Mouse (Mus musculus) fat pad, adult 2 months (tissue): ENCODE data around the gene Arhgef25.
"Not testable (repeated sequence)": the region's sequence is repeated elsewhere in the genome, so short reads cannot be mapped to it uniquely, and the experiment has no call there.

Experiments
- DNase-seq: peaks from one replicate; pipeline ENCODE4 v3.0.0-alpha.2; 2011; ENCODE audit warnings: low read depth, low spot score; ENCODE audit errors: extremely low read depth

Gene Arhgef25

GRCm38 (mm10) chr10:127143228-127143627 lies 46.7 kb downstream of the Arhgef25 start:
- DNase-seq, result no peak

- no peak for DNase-seq
Observed at GRCm38 (mm10) chr10:127141500-127141899, 48.4 kb downstream of the Arhgef25 start.

GRCm38 (mm10) chr10:127140971-127141370 lies 48.9 kb downstream of the Arhgef25 start:
- DNase-seq, result no peak

- no peak for DNase-seq
Observed at GRCm38 (mm10) chr10:127138328-127139141, 51.3 kb downstream of the Arhgef25 start.

GRCm38 (mm10) chr10:127137896-127138295 lies 52.0 kb downstream of the Arhgef25 start:
- DNase-seq, result no peak

GRCm38 (mm10) chr10:127136510-127136909 lies 53.4 kb downstream of the Arhgef25 start:
- DNase-seq, result no peak

GRCm38 (mm10) chr10:127135118-127135836 lies 54.6 kb downstream of the Arhgef25 start:
- no peak for DNase-seq

- not testable (repeated sequence) for DNase-seq
Observed at GRCm38 (mm10) chr10:127134394-127135035, 55.4 kb downstream of the Arhgef25 start.
